Mouse (Mus musculus): ENCODE measurements at regions not wholly inside any gene's neighbourhood (a gene's known extent, or its start where the extent isn't known, plus 50 kb on each side); places are given as distances from the start of the nearest gene placed in this dataset.

DNA sequence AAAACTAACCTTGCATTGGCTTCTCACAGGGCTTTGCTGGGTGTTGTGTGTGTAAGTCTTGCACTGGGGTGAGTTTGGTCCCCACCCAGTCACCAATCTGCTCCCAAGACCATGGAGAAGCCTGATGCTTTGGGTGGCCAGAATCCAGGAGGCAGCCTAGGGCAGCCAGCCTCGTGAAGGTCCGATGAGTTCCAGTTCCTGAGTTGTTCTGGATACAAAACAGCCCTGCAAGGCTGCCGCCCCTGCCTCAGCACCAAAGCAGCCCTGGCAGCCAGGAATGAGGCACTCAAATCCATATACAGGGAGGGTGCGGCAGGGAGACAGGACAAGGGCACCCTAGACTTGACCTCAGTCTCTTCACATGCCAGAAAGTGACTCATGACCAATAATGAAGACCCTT is 97.7 kb downstream of the Cryba4 start:
- ATAC-seq (replicated peaks in 1 of 2; ENCODE audit: insufficient read depth in 1 of 2, low FRiP score in 2 of 2, low TSS enrichment in 1 of 2, low read depth in 1 of 2, poor library complexity in 2 of 2, severe bottlenecking in 2 of 2): no peak

DNA sequence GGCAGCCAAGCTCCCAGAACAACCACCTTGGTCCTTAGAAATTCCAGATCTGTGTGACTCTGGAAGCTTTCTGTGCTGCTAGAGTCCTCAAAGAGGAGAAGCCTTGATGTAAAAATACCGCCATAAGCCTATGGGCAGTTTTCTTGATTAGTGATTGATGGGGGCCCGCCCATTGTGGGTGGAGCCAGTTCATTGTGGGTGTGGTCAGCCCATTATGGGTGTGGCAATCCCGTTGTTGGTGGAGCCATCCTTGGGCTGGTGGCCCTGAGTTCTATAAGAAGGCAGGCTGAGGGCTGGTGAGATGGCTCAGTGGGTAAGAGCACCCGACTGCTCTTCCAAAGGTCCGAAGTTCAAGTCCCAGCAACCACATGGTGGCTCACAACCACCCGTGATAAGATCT is 97.3 kb downstream of the Cryba4 start:
- no peak for ATAC-seq (replicated peaks in 1 of 2; ENCODE audit: insufficient read depth in 1 of 2, low FRiP score in 2 of 2, low TSS enrichment in 1 of 2, low read depth in 1 of 2, poor library complexity in 2 of 2, severe bottlenecking in 2 of 2)

DNA sequence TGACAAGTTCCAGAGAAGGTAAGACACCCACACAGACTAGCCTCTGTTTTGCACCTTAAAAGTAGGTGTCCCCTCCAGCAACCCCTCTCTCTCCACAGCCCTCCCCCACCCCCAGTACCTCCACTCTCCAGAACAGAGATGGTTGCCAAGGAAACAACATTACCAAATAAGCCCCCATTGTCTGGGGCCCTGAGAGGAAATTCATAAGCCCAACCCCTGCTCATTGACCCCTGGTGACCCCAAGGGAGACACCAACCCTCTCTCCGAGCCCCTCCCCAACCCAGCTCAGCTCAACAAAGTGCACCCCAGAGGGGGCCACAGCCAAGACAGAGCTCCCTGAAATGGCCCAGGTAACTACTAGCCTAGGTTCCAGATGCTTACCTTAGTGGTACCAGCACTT is 96.3 kb downstream of the Cryba4 start:
- no peak for ATAC-seq (replicated peaks in 1 of 2; ENCODE audit: insufficient read depth in 1 of 2, low FRiP score in 2 of 2, low TSS enrichment in 1 of 2, low read depth in 1 of 2, poor library complexity in 2 of 2, severe bottlenecking in 2 of 2)

DNA sequence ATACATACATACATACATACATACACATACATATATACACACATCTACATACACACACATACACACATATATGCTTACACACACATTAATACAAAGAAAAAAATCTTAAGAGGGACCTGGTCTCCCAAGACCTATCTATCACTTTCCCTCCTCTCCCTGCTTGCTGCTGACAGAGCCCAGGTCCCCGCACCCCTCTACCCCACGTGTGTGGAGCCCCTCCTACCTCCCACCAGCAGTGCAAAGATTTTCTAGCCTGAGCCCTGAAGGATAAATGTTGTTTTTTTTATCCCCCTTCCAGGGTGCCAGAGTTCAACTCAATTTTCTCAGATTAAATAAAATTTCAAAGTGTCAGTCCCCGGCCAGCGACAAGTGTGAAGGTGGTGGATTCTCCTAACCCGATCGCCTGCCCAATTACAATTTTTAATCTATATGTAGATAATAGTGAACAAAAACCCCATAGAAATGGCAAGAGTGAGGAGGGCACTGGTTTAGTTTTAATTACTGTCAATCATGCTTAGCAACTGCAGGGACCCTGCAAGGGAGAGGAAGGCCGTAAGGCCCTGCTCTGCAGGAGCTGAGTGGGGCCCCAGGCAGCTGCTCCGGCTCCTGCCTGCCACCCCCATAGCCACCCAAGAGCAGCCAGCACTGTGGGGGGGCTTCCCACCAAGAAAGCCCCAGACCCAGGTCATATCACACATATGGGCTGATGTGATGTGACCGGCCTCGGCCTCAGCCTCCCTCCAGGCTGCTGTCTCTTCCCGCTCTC is 85.7 kb downstream of the Cryba4 start:
- no peak for ATAC-seq (replicated peaks in 1 of 2; ENCODE audit: insufficient read depth in 1 of 2, low FRiP score in 2 of 2, low TSS enrichment in 1 of 2, low read depth in 1 of 2, poor library complexity in 2 of 2, severe bottlenecking in 2 of 2)

DNA sequence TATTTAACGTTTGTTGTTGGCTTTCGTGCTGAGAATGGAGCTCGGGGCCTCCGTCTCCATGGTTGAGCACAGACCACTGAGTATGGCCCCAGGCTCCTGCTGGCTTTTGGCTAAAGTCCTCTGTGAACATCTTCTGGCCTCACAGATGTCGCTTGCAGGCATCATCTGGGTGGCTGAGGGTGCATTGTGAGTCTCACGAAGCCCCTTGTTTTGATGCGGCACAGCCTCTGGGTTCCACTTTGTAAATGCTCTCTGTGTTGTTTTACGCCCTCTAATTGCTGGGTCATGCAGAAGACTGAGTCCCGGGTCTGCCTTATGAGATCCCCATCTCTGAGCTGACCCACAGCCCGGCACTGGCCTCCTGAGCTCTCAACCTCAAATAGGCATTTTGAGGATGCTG is 84.5 kb downstream of the Cryba4 start:
- ATAC-seq (replicated peaks in 1 of 2; ENCODE audit: insufficient read depth in 1 of 2, low FRiP score in 2 of 2, low TSS enrichment in 1 of 2, low read depth in 1 of 2, poor library complexity in 2 of 2, severe bottlenecking in 2 of 2): no peak

DNA sequence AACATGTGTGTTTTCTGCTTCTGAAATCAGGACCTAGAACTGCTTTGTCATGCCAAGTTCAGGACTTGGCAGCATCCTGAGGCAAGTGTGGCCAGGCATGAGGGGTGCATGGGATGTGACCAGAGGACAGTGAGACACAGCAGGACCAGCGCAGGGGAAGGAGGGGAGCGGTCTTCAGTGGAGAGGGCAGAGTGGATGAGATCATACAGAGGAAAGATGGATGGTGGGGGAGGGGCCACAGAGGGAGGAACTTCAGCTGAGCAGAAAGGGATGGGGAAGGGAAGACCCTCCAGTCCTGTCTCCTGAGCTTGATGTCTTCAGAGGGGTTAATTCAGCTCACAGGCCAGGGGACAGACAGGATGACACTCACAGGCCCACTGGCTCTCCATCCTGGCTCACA is 81.0 kb downstream of the Cryba4 start:
- no peak for ATAC-seq (replicated peaks in 1 of 2; ENCODE audit: insufficient read depth in 1 of 2, low FRiP score in 2 of 2, low TSS enrichment in 1 of 2, low read depth in 1 of 2, poor library complexity in 2 of 2, severe bottlenecking in 2 of 2)

DNA sequence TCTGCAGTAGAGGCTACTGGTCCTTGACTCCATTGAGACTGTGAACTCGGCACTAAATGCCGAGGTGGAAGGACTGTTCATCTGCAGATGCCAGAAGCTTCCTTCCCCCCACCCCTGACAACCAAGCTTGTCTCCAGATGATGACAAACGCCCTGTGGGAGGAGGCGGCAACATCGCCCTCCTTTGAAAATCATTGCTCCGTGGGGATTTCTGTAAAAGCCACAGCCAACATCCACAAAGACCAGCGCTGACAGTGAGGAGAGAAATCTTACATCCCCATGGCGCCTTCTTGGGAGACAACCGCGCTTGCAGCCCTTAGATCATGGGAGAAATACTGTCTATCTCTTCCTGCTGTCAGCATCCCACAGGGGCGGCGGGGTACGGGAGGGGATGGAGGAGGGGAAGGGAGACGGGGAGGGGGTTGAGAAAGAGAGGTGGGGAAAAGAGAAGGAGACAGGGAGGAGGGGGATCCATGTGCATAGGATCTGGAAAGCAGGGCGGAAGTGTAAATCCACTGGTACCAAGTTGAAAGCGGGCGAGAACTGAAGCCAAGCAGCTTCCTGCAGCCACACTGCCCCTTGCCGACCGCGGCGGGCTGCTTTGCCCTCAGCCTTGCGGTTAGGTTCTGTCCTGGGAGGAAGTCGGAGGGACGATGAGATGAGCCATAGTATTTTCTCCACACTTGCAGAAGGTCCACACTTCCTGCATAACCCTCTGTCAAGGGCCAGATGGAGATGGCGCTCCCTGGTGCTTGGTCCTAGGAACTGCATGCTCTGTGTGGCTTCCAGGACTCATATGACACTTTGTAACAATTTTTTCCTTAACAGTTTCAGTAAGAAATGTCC is 72.9 kb downstream of the Cryba4 start:
- ATAC-seq (replicated peaks in 1 of 2; ENCODE audit: insufficient read depth in 1 of 2, low FRiP score in 2 of 2, low TSS enrichment in 1 of 2, low read depth in 1 of 2, poor library complexity in 2 of 2, severe bottlenecking in 2 of 2): peak; percentile 73 to 81

DNA sequence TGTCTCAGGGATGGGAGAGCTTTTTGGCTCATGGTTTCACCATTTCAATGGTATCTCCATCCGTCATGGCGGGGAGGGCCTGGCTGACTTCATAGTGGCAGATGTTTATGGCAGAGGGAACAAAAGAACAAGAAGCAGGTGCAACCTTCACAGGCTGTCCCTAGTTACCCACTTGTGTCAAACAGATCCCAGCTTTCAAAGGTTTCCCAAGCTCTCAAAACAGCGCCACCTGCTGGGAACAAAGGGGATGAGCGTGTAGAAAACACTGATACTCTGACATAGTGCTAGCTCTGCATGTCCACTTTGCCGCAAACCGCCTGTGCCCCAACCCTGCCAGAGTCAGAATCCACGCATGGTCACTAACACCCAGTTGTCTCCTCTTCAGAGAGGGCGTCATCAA is 69.5 kb downstream of the Cryba4 start:
- no peak for ATAC-seq (replicated peaks in 1 of 2; ENCODE audit: insufficient read depth in 1 of 2, low FRiP score in 2 of 2, low TSS enrichment in 1 of 2, low read depth in 1 of 2, poor library complexity in 2 of 2, severe bottlenecking in 2 of 2)

DNA sequence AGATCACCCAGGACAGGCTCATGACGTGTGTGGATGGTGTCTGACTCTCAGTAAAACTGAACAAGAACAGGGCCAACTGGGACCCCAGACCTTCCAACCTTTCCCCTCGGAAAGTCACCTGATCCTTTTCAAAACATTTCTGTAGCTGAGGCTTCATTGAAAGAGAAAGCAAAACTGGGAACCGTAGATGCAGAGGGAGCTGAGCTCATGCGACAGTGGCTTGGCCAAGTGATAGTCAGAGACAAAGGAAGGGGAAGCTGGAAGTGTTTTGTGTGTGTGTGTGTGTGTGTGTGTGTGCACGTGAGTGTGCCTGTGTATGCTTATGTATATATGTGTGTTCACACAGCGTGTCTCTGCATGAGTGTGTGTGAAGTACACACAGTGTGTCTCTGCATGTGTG is 56.7 kb downstream of the Cryba4 start:
- ATAC-seq (replicated peaks in 1 of 2; ENCODE audit: insufficient read depth in 1 of 2, low FRiP score in 2 of 2, low TSS enrichment in 1 of 2, low read depth in 1 of 2, poor library complexity in 2 of 2, severe bottlenecking in 2 of 2): peak; percentile 56 to 58; a peak in 3 of 4 replicates

All from hematopoietic stem cell, adult 5-6 weeks (primary cell).